In genomic region chrX:20695842-20696241, GRCm38 (mm10) we compare ENCODE assay signal across 15 mouse cellular contexts.
"Had no signal": no experiment of that assay in that cellular context is flagged by ENCODE, and none has a peak within 500 bp of the region (broad histone marks: within the 10 kb centered on the region; RNA-seq: fewer than 3 reads in every experiment).

No protein-coding gene starts in this region.

- H3K4me3 ChIP-seq: layer of hippocampus, adult 2 months; limb, embryonic 10.5 days; limb, embryonic 13.5 days; liver, embryonic 12.5 days; liver, embryonic 15.5 days; lung, embryonic 15.5 days had no signal

- H3K4me1 ChIP-seq: limb, embryonic 10.5 days; limb, embryonic 13.5 days; liver, embryonic 12.5 days; lung, embryonic 15.5 days had no signal

- DNase-seq: kidney, adult 8-10 months; kidney, postnatal 14 days; layer of hippocampus, adult 9-11 months; liver; lung, adult 18-20 months; lung, postnatal 10 days; lung, postnatal 4 days; midbrain, embryonic 14.5 days; thymus, postnatal 25 days had no signal

- H3K27me3 ChIP-seq: limb, embryonic 13.5 days; liver, embryonic 12.5 days; liver, embryonic 15.5 days; lung, embryonic 15.5 days had no signal

- H3K9me3 ChIP-seq: limb, embryonic 10.5 days; limb, embryonic 13.5 days; liver, embryonic 12.5 days; liver, embryonic 15.5 days; lung, embryonic 15.5 days had no signal

- H3K27ac ChIP-seq: layer of hippocampus, adult 2 months; limb, embryonic 10.5 days; limb, embryonic 13.5 days; liver, embryonic 12.5 days; liver, embryonic 15.5 days; lung, embryonic 15.5 days had no signal
